Mouse (Mus musculus) forebrain, embryonic 15.5 days (tissue): ENCODE results near the gene Ccdc24. TPM values are rescaled to one million over a fixed set of nuclear protein-coding genes. Genes with fewer than 3 reads are reported as not detected.

ENCODE experiments used
- ATAC-seq: fragments of 200-750 bp; cut with Nextera tagmentation; replicated peaks from 2 replicates; pipeline ENCODE4 v1.8.0; 2017; ENCODE audit warnings: mild to moderate bottlenecking, moderate TSS enrichment, moderate library complexity
- H3K27ac ChIP-seq: fragments of 300-500 bp; sonication (generic); replicated peaks from 2 replicates; pipeline ENCODE4 v1.5.1; 2015; ENCODE audit warnings: mild to moderate bottlenecking, inconsistent platforms
- H3K27me3 ChIP-seq: fragments of 300-500 bp; sonication (generic); 2 replicates; pipeline ENCODE4 v1.6.1; 2015; ENCODE audit warnings: inconsistent platforms
- H3K36me3 ChIP-seq: fragments of 300-500 bp; sonication (generic); 2 replicates; pipeline ENCODE4 v1.6.1; 2015; ENCODE audit warnings: mild to moderate bottlenecking, inconsistent platforms
- H3K4me1 ChIP-seq: fragments of 300-500 bp; sonication (generic); 2 replicates; pipeline ENCODE4 v1.6.1; 2015; ENCODE audit warnings: inconsistent platforms
- H3K4me2 ChIP-seq: fragments of 300-500 bp; sonication (generic); replicated peaks from 2 replicates; pipeline ENCODE4 v1.6.1; 2015; ENCODE audit warnings: mild to moderate bottlenecking, inconsistent platforms
- H3K4me3 ChIP-seq: fragments of 300-500 bp; sonication (generic); 2 replicates; pipeline ENCODE4 v1.5.1; 2015; ENCODE audit warnings: mild to moderate bottlenecking, inconsistent platforms
- H3K9ac ChIP-seq: fragments of 300-500 bp; sonication (generic); replicated peaks from 2 replicates; pipeline ENCODE4 v1.6.1; 2015; ENCODE audit warnings: mild to moderate bottlenecking, inconsistent platforms
- H3K9me3 ChIP-seq: fragments of 300-500 bp; sonication (generic); 2 replicates; pipeline ENCODE4 v1.6.1; 2016; ENCODE audit warnings: inconsistent platforms
- WGBS: fragments of 180-500 bp; shearing (Covaris S2); methylation state at CpG from one replicate; pipeline ENCODE4 v1.1.7; 2015; ENCODE audit warnings: mixed read lengths; 5-methylcytosine and 5-hydroxymethylcytosine counted together
- polyA plus RNA-seq: library from polyadenylated mRNA; unstranded; fragments of >200 nt; fragmentation: Nextera tagmentation; extraction: Ambion mirVana; gene quantifications from 2 replicates; pipeline ENCODE4 v1.2.1, GENCODE M21; 2015

Gene Ccdc24
- polyA plus RNA-seq, 1 experiment from 2014 or later: 1.7 TPM

DNA sequence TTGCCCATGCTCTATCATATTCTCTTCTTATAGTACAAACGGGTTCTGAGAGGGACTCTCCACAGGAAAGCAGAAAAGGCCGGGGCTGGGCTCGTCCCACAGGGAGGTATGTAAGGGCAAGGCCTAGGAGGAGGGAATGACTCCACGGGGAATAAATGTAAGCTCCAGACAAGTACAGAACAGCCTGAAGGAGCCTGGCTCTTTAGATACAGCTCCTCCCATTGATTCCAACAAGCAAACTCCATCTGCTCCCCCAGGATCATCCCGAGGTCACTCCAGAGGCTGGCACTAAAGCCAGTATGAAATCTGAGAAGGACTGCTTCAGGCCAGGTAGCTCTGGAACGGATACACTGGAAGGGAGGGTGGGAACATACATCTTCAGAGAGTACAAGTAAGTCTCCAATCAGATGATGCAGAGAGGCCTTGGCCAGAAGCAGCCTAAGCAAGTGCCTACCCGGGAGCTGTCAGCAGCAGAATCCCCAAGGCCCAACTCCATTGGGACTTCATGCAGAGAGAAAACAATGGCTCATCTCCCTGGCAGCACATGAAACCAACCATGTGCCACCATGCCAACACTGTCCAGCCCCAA, 40.4 kb upstream of the Ccdc24 start:
- H3K36me3 ChIP-seq: peaks cover 13% of the 10 kb centered on the region; the same call in 1 of the 2 replicates
- peak overlapping the region; percentile 100 for H3K4me2 ChIP-seq
- no peaks in the 10 kb centered on the region for H3K9me3 ChIP-seq
- H3K4me3 ChIP-seq: peak overlapping the region; percentile 90
- H3K9ac ChIP-seq: peak overlapping the region; percentile 92
- H3K27me3 ChIP-seq: no peaks in the 10 kb centered on the region
- H3K27ac ChIP-seq: no peak overlapping the region
- WGBS: 64% methylated on average over 7 of the region's 7 CpGs
- peaks cover 73% of the 10 kb centered on the region for H3K4me1 ChIP-seq
- no peak for ATAC-seq

DNA sequence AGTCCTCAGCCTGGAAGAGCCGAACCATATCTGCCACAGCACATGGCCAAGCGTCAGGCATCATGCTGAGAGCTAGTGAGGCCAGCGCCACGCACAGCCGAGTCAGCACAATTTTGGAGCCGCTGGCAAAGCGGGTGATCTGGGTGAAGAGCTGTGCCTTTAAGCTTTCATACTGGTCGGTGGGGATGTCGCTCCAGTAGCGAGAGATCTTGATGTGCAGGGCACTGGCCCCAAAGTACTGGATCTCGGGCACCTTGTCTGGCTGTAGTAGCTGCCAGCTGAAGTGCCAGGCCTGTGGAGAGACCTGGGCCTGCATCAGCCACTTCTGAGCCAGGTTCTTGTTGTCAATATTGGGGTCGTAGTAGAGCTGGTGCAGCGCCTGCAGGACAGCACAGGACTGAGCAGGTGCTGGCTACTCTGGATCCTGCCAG, 39.8 kb upstream of the Ccdc24 start:
- Histone ChIP-seq H3K27me3 (no peaks in the 10 kb centered on the region), H3K4me2 (peak overlapping the region; percentile 100), H3K9me3 (no peaks in the 10 kb centered on the region), H3K4me1 (peaks cover 76% of the 10 kb centered on the region), H3K36me3 (peaks cover 13% of the 10 kb centered on the region; the same call in 1 of the 2 replicates), H3K27ac (no peak overlapping the region), H3K4me3 (no peak overlapping the region), H3K9ac (no peak overlapping the region)
- WGBS: 92% methylated on average over 13 of the region's 13 CpGs
- ATAC-seq: no peak

DNA sequence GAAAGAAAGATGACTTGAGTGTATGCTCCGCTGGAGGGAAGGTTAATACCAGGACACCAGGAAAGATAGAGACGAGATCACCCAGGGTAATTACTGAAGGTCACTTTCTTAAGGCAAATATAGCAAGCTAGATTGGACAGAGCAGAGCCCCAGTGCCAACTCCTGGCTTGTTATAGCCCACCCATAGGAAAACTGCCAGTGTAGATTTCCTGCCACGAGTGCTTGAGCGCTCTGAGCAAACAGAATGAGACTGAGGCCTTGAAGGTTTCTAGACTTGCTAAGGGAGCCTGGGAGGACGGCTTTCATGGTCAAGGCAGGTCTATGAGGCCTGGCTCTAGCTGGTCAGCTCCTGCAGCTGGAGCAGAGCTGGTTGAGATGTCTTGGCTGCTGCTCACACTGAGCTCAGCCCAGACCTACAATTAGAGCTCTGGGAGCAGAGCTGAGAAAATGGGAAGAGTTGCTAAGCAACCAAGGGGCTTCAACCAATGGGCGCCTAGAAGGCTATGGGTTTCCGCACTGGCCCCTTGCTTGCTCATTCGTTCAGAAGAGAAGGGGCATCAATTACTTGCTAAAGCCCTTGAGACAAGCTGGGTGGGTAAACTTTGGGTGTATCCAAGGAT, 36.6 kb upstream of the Ccdc24 start:
- Histone ChIP-seq H3K4me1 (peaks cover 75% of the 10 kb centered on the region), H3K36me3 (peaks cover 28% of the 10 kb centered on the region), H3K4me2 (peak overlapping the region; percentile 45), H3K9me3 (no peaks in the 10 kb centered on the region), H3K4me3 (peak overlapping the region; percentile 23), H3K27ac (peak overlapping the region; percentile 84), H3K27me3 (no peaks in the 10 kb centered on the region), H3K9ac (0 out of 2 replicates have a peak overlapping the region, but pooled peaks have one; percentile 26)
- peak; percentile 87 for ATAC-seq
- WGBS: 40% methylated on average over 8 of the region's 8 CpGs

DNA sequence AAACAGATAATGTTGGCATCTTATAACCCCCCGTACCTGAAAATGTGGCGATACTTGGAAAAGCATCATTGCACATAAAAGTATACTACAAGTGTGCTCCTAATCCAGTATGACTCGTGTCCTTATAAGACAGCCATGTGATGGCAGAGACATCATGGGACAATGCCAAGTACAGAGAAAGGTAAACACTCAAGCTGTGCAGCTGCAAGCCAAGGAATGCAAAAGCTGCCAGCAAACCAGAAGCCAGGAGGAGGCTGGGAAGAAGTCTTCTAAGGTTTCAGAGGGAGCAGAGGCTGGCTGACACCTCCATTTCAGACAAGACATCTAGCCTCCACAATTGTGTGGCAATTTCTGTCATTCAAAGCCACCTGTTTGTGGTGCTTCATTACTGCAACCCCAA, 33.8 kb upstream of the Ccdc24 start:
- no peak for ATAC-seq
- H3K4me3 ChIP-seq: no peak overlapping the region
- no peaks in the 10 kb centered on the region for H3K27me3 ChIP-seq
- H3K9ac ChIP-seq: no peak overlapping the region
- WGBS: 79% methylated on average over 3 of the region's 3 CpGs
- peaks cover 47% of the 10 kb centered on the region for H3K36me3 ChIP-seq
- H3K27ac ChIP-seq: 0 out of 2 replicates have a peak overlapping the region, but pooled peaks have one; percentile 8
- no peaks in the 10 kb centered on the region for H3K9me3 ChIP-seq
- no peak overlapping the region for H3K4me2 ChIP-seq
- peaks cover 48% of the 10 kb centered on the region for H3K4me1 ChIP-seq

- Histone ChIP-seq H3K4me1 (peaks cover 35% of the 10 kb centered on the region), H3K27ac (no peak overlapping the region), H3K9me3 (no peaks in the 10 kb centered on the region), H3K9ac (no peak overlapping the region), H3K4me2 (no peak overlapping the region), H3K27me3 (no peaks in the 10 kb centered on the region), H3K36me3 (peaks cover 57% of the 10 kb centered on the region), H3K4me3 (no peak overlapping the region)
- WGBS: 91% methylated on average over 8 of the region's 8 CpGs
- no peak for ATAC-seq
These were observed 32.4 kb upstream of the Ccdc24 start for GRCm38 (mm10) chr4:117904761-117905160.

DNA sequence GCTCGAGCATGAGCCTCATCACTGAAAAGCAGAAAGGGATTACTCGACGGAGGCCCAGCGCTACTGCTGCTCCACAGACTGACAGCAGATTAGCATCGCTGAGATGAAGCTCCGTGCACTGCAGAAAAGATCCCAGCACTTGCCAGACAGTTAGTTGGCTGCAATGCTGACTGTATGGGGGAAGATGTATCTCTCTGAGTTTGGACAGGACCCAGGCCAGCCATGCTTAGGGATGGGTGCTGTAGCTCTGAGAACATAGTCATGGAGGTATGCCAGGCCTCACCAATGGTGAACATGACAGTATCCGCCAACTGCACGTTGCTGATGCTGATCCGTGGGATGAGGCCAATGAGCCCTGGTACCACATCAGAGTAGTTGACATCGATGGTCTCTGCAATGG, 31.7 kb upstream of the Ccdc24 start:
- 0 out of 2 replicates have a peak, but pooled peaks have one; percentile 36 for ATAC-seq
- Histone ChIP-seq H3K4me3 (no peak overlapping the region), H3K4me1 (peaks cover 28% of the 10 kb centered on the region), H3K9ac (no peak overlapping the region), H3K9me3 (no peaks in the 10 kb centered on the region), H3K36me3 (peaks cover 64% of the 10 kb centered on the region), H3K27ac (0 out of 2 replicates have a peak overlapping the region, but pooled peaks have one; percentile 54), H3K4me2 (no peak overlapping the region), H3K27me3 (no peaks in the 10 kb centered on the region)
- WGBS: 74% methylated on average over 10 of the region's 10 CpGs

GRCm38 (mm10) chr4:117898111-117898510, 25.8 kb upstream of the Ccdc24 start:
- no peak for ATAC-seq
- WGBS: 86% methylated on average over 3 of the region's 3 CpGs
- H3K4me2 ChIP-seq: no peak overlapping the region

GRCm38 (mm10) chr4:117896031-117896430, 23.7 kb upstream of the Ccdc24 start:
- no peak for ATAC-seq
- no peaks in the 10 kb centered on the region for H3K27me3 ChIP-seq
- no peak overlapping the region for H3K4me3 ChIP-seq
- no peak overlapping the region for H3K27ac ChIP-seq
- H3K36me3 ChIP-seq: peaks cover 68% of the 10 kb centered on the region
- H3K9ac ChIP-seq: no peak overlapping the region
- 97% methylated on average over 6 of the region's 6 CpGs for whole genome bisulfite sequencing
- no peak overlapping the region for H3K4me2 ChIP-seq
- H3K9me3 ChIP-seq: no peaks in the 10 kb centered on the region
- H3K4me1 ChIP-seq: peaks cover 9% of the 10 kb centered on the region

More at GRCm38 (mm10) chr4:117898111-117898510, 25.8 kb upstream of the Ccdc24 start:
- peaks cover 89% of the 10 kb centered on the region for H3K36me3 ChIP-seq
- H3K27me3 ChIP-seq: no peaks in the 10 kb centered on the region
- no peak overlapping the region for H3K9ac ChIP-seq
- H3K27ac ChIP-seq: no peak overlapping the region
- no peaks in the 10 kb centered on the region for H3K4me1 ChIP-seq
- no peak overlapping the region for H3K4me3 ChIP-seq
- H3K9me3 ChIP-seq: no peaks in the 10 kb centered on the region

GRCm38 (mm10) chr4:117895339-117895738, 23.0 kb upstream of the Ccdc24 start:
- Histone ChIP-seq H3K9me3 (no peaks in the 10 kb centered on the region), H3K27ac (no peak overlapping the region), H3K27me3 (no peaks in the 10 kb centered on the region), H3K4me2 (no peak overlapping the region), H3K4me1 (peaks cover 16% of the 10 kb centered on the region), H3K36me3 (peaks cover 61% of the 10 kb centered on the region), H3K4me3 (no peak overlapping the region), H3K9ac (no peak overlapping the region)
- WGBS: 83% methylated on average over 7 of the region's 7 CpGs
- no peak for ATAC-seq

- Histone ChIP-seq H3K4me3 (no peak overlapping the region), H3K9me3 (no peaks in the 10 kb centered on the region), H3K9ac (no peak overlapping the region), H3K27me3 (no peaks in the 10 kb centered on the region), H3K36me3 (peaks cover 56% of the 10 kb centered on the region), H3K4me1 (peaks cover 16% of the 10 kb centered on the region), H3K27ac (no peak overlapping the region), H3K4me2 (no peak overlapping the region)
- ATAC-seq: no peak
- WGBS: 92% methylated on average over 8 of the region's 8 CpGs
These were observed 22.2 kb upstream of the Ccdc24 start for GRCm38 (mm10) chr4:117894601-117895000.

DNA sequence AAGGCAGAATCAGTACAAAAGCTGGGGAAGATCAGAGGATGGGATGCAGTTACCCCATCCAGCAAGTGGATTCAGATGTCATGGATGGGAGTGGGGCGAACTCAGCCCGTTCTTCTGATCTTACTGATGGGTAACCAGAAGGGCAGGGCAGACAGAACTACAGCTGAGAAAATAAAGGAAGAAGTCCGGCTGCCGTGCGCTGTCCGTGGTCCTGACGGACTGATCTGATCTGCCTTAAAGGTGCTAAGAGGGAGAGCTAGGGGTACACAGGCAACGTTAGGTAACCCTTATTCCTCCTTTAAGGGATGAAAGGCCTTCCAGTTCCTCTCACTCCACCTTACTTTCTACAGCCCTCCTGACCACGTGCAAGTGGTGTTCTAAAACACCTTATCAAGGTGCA, 21.0 kb upstream of the Ccdc24 start:
- no peak for ATAC-seq
- no peak overlapping the region for H3K9ac ChIP-seq
- peaks cover 49% of the 10 kb centered on the region for H3K36me3 ChIP-seq
- H3K9me3 ChIP-seq: no peaks in the 10 kb centered on the region
- no peak overlapping the region for H3K27ac ChIP-seq
- 23% methylated on average over 9 of the region's 9 CpGs for WGBS
- H3K4me1 ChIP-seq: peaks cover 16% of the 10 kb centered on the region
- no peaks in the 10 kb centered on the region for H3K27me3 ChIP-seq
- no peak overlapping the region for H3K4me2 ChIP-seq
- no peak overlapping the region for H3K4me3 ChIP-seq

DNA sequence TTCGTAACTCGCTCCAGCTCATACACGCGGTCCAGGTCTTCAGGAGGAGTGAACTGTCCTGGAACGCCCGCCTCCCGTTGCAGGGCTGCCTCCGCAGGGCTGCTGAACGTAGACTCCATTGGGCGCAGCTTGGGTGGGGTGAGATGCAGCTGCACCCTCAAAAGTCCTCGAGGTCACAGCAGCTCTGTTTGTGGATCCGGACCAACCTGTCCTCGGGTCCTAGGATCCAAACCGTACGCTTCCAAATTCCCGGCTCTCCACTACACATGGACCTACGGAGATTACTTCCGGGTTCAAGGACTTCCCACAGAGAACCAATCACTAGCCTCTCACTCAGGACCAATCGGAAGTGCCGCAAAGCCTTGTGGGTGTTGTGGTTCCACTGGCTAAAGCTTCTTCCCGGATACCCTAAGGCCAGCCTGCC, 19.4 kb upstream of the Ccdc24 start, which contains the start of gene Dph2:
Gene Dph2, minus strand, starts transcription at position 295 of the 424 bp plus-strand sequence.
- Histone ChIP-seq H3K4me2 (peak within 1 kb of the TSS; percentile 92), H3K36me3 (peaks cover 34% of the 10 kb centered on the region), H3K4me3 (peak within 1 kb of the TSS; percentile 77), H3K9me3 (no peaks in the 10 kb centered on the region), H3K4me1 (peaks cover 20% of the 10 kb centered on the region), H3K27me3 (no peaks in the 10 kb centered on the region), H3K9ac (peak within 1 kb of the TSS; percentile 51), H3K27ac (no peak within 1 kb of the TSS)
- WGBS: 0% methylated on average over 21 of the region's 21 CpGs
- ATAC-seq: peak; percentile 89
